Mouse (Mus musculus) cerebellum, adult 2 months (tissue): ENCODE measurements around the gene Asna1. TPM values are rescaled to one million over a fixed set of nuclear protein-coding genes. Genes with fewer than 3 reads are reported as not detected.

ENCODE experiments used
- DNase-seq, 2 experiments: peaks; one replicate each; pipeline ENCODE4 v3.0.0; 2021
- H3K27ac ChIP-seq: fragments of 200-500 bp; 2 replicates; pipeline ENCODE4 v1.5.1; 2012; ENCODE audit warnings: low read length, control low read depth, inconsistent platforms; ENCODE audit not compliant: insufficient read depth
- H3K27me3 ChIP-seq: fragments of 200-500 bp; 2 replicates; pipeline ENCODE4 v1.6.1; 2012; ENCODE audit warnings: inconsistent platforms, mild to moderate bottlenecking, low read length, moderate library complexity; ENCODE audit not compliant: control insufficient read depth, insufficient read depth
- H3K4me1 ChIP-seq: fragments of 200-500 bp; 2 replicates; pipeline ENCODE4 v1.6.1; 2011; ENCODE audit warnings: low read length; ENCODE audit not compliant: control insufficient read depth, insufficient read depth
- H3K4me3 ChIP-seq: fragments of 200-500 bp; replicated peaks from 2 replicates; pipeline ENCODE3; 2011; ENCODE audit warnings: mild to moderate bottlenecking, low read depth, low read length, control low read depth; ENCODE audit not compliant: insufficient read depth
- CTCF ChIP-seq: fragments of 200-500 bp; IDR thresholded peaks from 2 replicates; pipeline ENCODE4 v1.5.1; 2011; ENCODE audit warnings: low read depth, mild to moderate bottlenecking, control low read depth, low read length, moderate library complexity, borderline replicate concordance; ENCODE audit not compliant: insufficient read depth
- POLR2A ChIP-seq: fragments of 200-500 bp; IDR thresholded peaks from 2 replicates; pipeline ENCODE4 v1.6.1; 2011; ENCODE audit warnings: low read length, control low read depth, borderline replicate concordance; ENCODE audit not compliant: insufficient read depth
- WGBS: fragments of 180-500 bp; shearing (Covaris S2); methylation state at CpG from one replicate; pipeline ENCODE4 v1.1.7; 2018; 5-methylcytosine and 5-hydroxymethylcytosine counted together
- polyA plus RNA-seq: library from polyadenylated mRNA; depleted of rRNA; stranded (reverse); fragments of >200 nt; gene quantifications from 2 replicates; pipeline ENCODE4 v1.2.3, GENCODE M21; 2012

The Asna1 gene
- polyA plus RNA-seq, 1 experiment = 296 TPM

GRCm38 (mm10) chr8:85037366-85037680, 12.2 kb upstream of the Asna1 start:
- no peaks in the 10 kb centered on the region for H3K27me3 ChIP-seq
- H3K4me1 ChIP-seq = peaks cover 7% of the 10 kb centered on the region; the same call in 1 of the 2 replicates
- no peak for TF ChIP-seq CTCF
- H3K27ac ChIP-seq = 0 out of 2 replicates have a peak overlapping the region, but pooled peaks have one; percentile 56
- peak overlapping the region; percentile 93 for H3K4me3 ChIP-seq
- DNase-seq = peak in 1 of 2 experiments; percentile 34
- WGBS = under 1% methylated on average over 14 of the region's 14 CpGs

GRCm38 (mm10) chr8:85036718-85037365, 11.8 kb upstream of the Asna1 start, which contains the start of gene Tnpo2:
Gene Tnpo2, plus strand, starts transcription at chr8:85036915.
- Histone ChIP-seq H3K27me3 (no peaks in the 10 kb centered on the region), H3K4me1 (peaks cover 7% of the 10 kb centered on the region; the same call in 1 of the 2 replicates), H3K27ac (peak within 1 kb of the TSS; percentile 92), H3K4me3 (peak within 1 kb of the TSS; percentile 93)
- DNase-seq = peak; percentile 90 to 95
- peak; percentile 10; the same call in 1 of the 2 replicates for TF ChIP-seq POLR2A
- TF ChIP-seq CTCF = no peak
- 1% methylated on average over 59 of the region's 59 CpGs for WGBS

GRCm38 (mm10) chr8:85036381-85036717, 11.3 kb upstream of the Asna1 start:
- H3K4me1 ChIP-seq = peaks cover 7% of the 10 kb centered on the region; the same call in 1 of the 2 replicates
- no peak for TF ChIP-seq CTCF
- peak; percentile 64; the same call in 1 of the 2 replicates for TF ChIP-seq POLR2A
- DNase-seq = no peak
- WGBS = under 1% methylated on average over 9 of the region's 9 CpGs
- no peaks in the 10 kb centered on the region for H3K27me3 ChIP-seq
- H3K27ac ChIP-seq = peak overlapping the region; percentile 17; the same call in 1 of the 2 replicates
- peak overlapping the region; percentile 93 for H3K4me3 ChIP-seq

GRCm38 (mm10) chr8:85035728-85036310, 10.7 kb upstream of the Asna1 start:
- Histone ChIP-seq H3K27ac (no peak overlapping the region), H3K27me3 (no peaks in the 10 kb centered on the region), H3K4me3 (peak overlapping the region; percentile 93), H3K4me1 (peaks cover 7% of the 10 kb centered on the region; the same call in 1 of the 2 replicates)
- TF ChIP-seq POLR2A (no peak), CTCF (no peak)
- no peak for DNase-seq
- 1% methylated on average over 15 of the region's 15 CpGs for WGBS

- DNase-seq = no peak
- H3K27ac ChIP-seq = no peak overlapping the region
- peaks cover 7% of the 10 kb centered on the region; the same call in 1 of the 2 replicates for H3K4me1 ChIP-seq
- WGBS = 6% methylated on average over 12 of the region's 12 CpGs
- TF ChIP-seq POLR2A (no peak), CTCF (no peak)
- no peak overlapping the region for H3K4me3 ChIP-seq
- H3K27me3 ChIP-seq = no peaks in the 10 kb centered on the region
Measured at GRCm38 (mm10) chr8:85035165-85035727, 10.2 kb upstream of the Asna1 start.

GRCm38 (mm10) chr8:85034764-85035163, 9.7 kb upstream of the Asna1 start:
- TF ChIP-seq POLR2A (no peak), CTCF (no peak)
- H3K27ac ChIP-seq = no peak overlapping the region
- H3K27me3 ChIP-seq = no peaks in the 10 kb centered on the region
- 2% methylated on average over 13 of the region's 13 CpGs for WGBS
- H3K4me1 ChIP-seq = peaks cover 7% of the 10 kb centered on the region; the same call in 1 of the 2 replicates
- H3K4me3 ChIP-seq = no peak overlapping the region
- peak; percentile 62 to 68 for DNase-seq

GRCm38 (mm10) chr8:85033867-85034266, 8.8 kb upstream of the Asna1 start:
- TF ChIP-seq POLR2A (no peak), CTCF (no peak)
- no peaks in the 10 kb centered on the region for H3K27me3 ChIP-seq
- peaks cover 11% of the 10 kb centered on the region for H3K4me1 ChIP-seq
- no peak overlapping the region for H3K4me3 ChIP-seq
- WGBS = 55% methylated on average over 1 of the region's 1 CpGs
- no peak for DNase-seq
- no peak overlapping the region for H3K27ac ChIP-seq
